Mouse (Mus musculus) liver, adult 2 months (tissue): Measurements from ENCODE around the gene Hao1.

Experiments used
- CTCF ChIP-seq: fragments of 200-500 bp; IDR thresholded peaks from 2 replicates; pipeline ENCODE4 v1.5.1; 2011; ENCODE audit warnings: low read depth, low read length, control low read depth
- POLR2A ChIP-seq: fragments of 200-500 bp; IDR thresholded peaks from 2 replicates; pipeline ENCODE4 v1.6.1; 2011; ENCODE audit warnings: low read length, control low read depth; ENCODE audit not compliant: insufficient read depth; ENCODE audit errors: extremely low read depth

DNA sequence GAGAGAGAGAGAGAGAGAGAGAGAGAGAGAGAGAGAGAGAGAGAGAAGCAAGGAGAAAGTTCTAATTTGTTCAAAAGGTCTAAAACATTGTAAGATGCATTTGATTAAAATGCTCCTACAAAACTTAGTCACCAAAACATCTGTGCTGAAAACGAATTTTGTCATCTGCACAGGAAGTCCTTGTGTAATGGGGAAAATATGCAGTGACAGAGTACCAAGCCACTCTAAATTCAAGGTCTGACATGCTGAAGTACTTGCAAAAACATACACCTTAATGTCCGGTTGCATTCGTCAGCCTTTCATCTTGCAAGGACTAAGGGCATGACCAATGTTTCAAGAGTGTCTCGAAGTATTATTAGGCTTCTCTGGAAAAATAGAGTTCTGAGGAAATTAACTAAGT is 15.7 kb downstream of the Hao1 start:
- TF ChIP-seq POLR2A (no peak), CTCF (no peak)
